Mouse (Mus musculus): ENCODE data around the gene Cstf1. TPM values are rescaled to one million over a fixed set of nuclear protein-coding genes. Genes with fewer than 3 reads are reported as not detected.

The Cstf1 gene
- polyA plus RNA-seq, 1 experiment from 2014 or later = 44.9 TPM

DNA sequence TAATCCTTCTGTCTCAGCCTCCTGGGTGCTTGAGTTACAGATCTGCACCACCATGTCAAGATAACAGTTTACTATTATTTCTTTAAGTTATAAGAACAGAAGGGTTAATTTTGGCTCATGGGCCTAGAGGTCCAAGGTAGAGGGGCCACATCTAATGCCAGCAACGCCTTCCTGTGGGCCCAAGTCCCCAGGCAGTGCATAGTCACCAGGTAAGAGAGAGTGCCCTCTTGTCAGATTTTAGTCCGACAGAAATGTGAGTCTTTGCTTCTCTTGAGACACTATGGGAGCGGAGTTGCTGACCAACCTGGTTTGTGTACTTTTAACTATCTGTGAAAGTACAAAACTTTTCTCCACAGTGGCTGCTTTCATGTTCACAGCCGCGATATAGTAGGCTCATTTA lies 25.8 kb upstream of the Cstf1 start:
- Histone ChIP-seq H3K36me3 (ENCODE audit: control insufficient read depth, insufficient read depth, low read length) (no peaks in the 10 kb centered on the region), H3K4me3 (ENCODE audit: low read depth, low read length) (no peak overlapping the region), H3K9ac (ENCODE audit: low read depth, low read length) (no peak overlapping the region), H3K27ac (ENCODE audit: low read depth, low read length) (no peak overlapping the region), H3K9me3 (ENCODE audit: control insufficient read depth, low read length) (no peaks in the 10 kb centered on the region), H3K27me3 (ENCODE audit: control insufficient read depth, insufficient read depth, low read length) (no peaks in the 10 kb centered on the region), H3K4me1 (replicated peaks; ENCODE audit: control insufficient read depth, insufficient read depth, low read length) (0 out of 2 replicates have a peak, but pooled peaks cover 2% of the 10 kb centered on the region), H3K4me2 (replicated peaks; ENCODE audit: low read depth, low read length) (peak overlapping the region; percentile 97)
- DNase-seq (ENCODE audit: low spot score) = no peak
- 39% methylated on average over 5 of the region's 5 CpGs for WGBS
- peak; percentile 1; the same call in 1 of the 2 replicates for ATAC-seq (ENCODE audit: low FRiP score)

DNA sequence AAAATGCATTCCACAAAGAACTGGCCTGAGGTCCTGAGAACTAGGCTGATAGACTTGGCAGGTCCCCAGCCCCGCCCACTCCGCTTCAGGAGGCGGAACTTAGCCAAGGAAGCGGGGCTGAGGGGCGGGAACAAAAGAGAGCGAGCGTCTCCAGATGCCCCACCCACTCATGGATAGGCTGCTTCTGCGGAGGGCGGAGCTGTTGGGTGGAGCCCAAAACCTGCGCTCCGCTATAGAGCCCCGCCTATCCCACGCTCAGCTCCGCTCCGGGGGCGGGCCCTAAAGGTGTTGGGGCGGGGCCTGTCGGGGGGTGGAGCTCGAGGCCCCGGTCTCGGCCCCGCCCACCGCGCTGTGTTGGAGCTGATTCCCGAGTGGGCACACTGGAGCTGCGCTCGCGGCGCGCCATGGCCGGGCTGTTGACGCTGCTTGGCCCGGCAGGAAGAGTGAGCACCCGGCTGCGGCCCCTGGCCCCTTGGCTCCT lies 25.2 kb upstream of the Cstf1 start, which contains the start of gene Fam210b:
Fam210b (plus strand) TSS at position 308 of the 481 bp plus-strand sequence.
- no peaks in the 10 kb centered on the region for H3K27me3 ChIP-seq (ENCODE audit: control insufficient read depth, insufficient read depth, low read length)
- DNase-seq (ENCODE audit: low spot score) = peak; percentile 98
- peak within 1 kb of the TSS; percentile 66 for H3K4me3 ChIP-seq (ENCODE audit: low read depth, low read length)
- H3K27ac ChIP-seq (ENCODE audit: low read depth, low read length) = 0 out of 2 replicates have a peak within 1 kb of the TSS, but pooled peaks have one; percentile 24
- no peaks in the 10 kb centered on the region for H3K36me3 ChIP-seq (ENCODE audit: control insufficient read depth, insufficient read depth, low read length)
- H3K9ac ChIP-seq (ENCODE audit: low read depth, low read length) = peak within 1 kb of the TSS; percentile 78
- ATAC-seq (ENCODE audit: low FRiP score) = peak; percentile 96
- H3K9me3 ChIP-seq (ENCODE audit: control insufficient read depth, low read length) = no peaks in the 10 kb centered on the region
- WGBS = 2% methylated on average over 35 of the region's 35 CpGs
- H3K4me1 ChIP-seq (replicated peaks; ENCODE audit: control insufficient read depth, insufficient read depth, low read length) = 0 out of 2 replicates have a peak, but pooled peaks cover 2% of the 10 kb centered on the region
- peak within 1 kb of the TSS; percentile 97 for H3K4me2 ChIP-seq (replicated peaks; ENCODE audit: low read depth, low read length)

DNA sequence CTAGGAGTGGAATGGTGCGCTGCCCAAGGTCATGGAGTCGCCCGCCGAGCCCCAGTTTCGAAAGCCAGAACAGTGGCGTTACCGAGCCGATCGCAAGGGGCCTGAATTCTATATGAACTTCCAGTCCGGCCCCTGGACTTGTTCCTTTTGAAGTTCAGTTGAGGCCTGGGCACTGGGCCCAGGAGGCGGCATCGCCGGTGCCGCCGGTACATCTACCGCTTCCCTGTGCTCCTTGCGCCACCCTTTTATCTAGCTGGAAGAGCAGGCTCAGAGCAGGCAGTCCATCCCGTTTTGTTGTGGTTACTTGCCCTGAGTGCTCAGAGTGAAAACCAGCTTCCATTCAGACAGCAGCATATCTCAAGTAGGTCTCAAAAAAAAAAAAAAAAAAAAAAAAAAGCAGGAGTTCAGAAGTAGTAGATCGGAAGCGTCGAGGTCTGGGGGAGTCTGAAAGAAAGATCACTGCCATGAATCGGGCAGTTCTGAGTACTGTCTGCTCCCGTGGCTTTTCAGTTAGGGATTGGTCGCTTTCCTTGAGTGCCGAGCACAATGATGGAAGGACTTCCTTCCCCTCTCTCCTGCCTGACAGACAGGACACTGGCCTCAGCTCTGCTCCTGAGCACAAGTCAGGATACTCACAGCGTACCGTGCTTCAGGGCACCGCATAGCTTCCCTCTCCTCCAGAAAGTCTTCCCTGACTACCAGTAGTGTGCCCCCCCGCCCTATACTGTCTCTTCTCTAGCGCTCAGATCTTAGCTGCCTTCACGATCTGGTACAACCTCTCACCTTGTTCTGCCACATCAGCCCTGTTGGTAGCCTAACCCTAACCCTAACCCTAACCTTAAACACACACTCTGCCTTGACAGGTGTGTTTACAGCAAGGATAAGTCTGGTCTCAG lies 24.2 kb upstream of the Cstf1 start:
- WGBS = 10% methylated on average over 31 of the region's 31 CpGs
- Histone ChIP-seq H3K9me3 (ENCODE audit: control insufficient read depth, low read length) (no peaks in the 10 kb centered on the region), H3K9ac (ENCODE audit: low read depth, low read length) (peak overlapping the region; percentile 78), H3K27ac (ENCODE audit: low read depth, low read length) (0 out of 2 replicates have a peak overlapping the region, but pooled peaks have one; percentile 14), H3K4me2 (replicated peaks; ENCODE audit: low read depth, low read length) (peak overlapping the region; percentile 97), H3K4me1 (replicated peaks; ENCODE audit: control insufficient read depth, insufficient read depth, low read length) (0 out of 2 replicates have a peak, but pooled peaks cover 2% of the 10 kb centered on the region), H3K27me3 (ENCODE audit: control insufficient read depth, insufficient read depth, low read length) (no peaks in the 10 kb centered on the region), H3K36me3 (ENCODE audit: control insufficient read depth, insufficient read depth, low read length) (no peaks in the 10 kb centered on the region), H3K4me3 (ENCODE audit: low read depth, low read length) (peak overlapping the region; percentile 66)
- DNase-seq (ENCODE audit: low spot score) (peak; percentile 45), ATAC-seq (ENCODE audit: low FRiP score) (no peak; the same call in none of the 2 replicates)

- WGBS = 64% methylated on average over 8 of the region's 8 CpGs
- H3K4me2 ChIP-seq (replicated peaks; ENCODE audit: low read depth, low read length) = peak overlapping the region; percentile 97
Measured at GRCm38 (mm10) chr2:172346933-172347611, 23.4 kb upstream of the Cstf1 start.

DNA sequence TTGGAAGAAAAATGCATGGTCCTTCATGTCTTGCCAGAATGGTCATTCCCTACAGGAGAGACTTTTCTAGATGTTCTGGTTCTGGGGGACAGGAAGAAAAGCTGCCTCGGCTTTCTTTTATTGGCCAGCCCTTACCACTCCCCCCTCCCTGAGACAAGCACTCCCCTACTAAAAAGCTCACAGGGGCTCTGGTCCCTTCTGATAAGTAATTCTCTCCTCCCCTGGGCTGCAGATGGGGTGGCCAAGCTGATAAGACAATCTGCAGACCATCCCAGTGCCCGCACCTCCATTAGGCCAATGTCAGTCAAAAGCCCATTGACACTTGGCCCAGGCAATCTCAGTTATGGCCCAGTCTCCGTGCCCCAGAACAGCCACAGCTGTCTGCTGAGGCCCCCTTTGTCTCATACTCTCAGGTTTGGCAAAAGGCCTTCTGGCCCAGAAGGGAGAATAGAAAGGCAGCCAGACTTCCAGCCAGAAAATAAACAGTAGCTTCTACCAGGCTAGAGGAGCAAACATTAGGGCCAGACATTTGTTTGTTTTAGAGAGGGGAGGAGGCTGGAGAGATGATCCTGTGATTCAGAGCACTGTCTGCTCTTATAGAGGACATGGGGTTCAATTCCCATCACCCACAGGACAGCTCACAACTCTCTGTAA lies 22.1 kb upstream of the Cstf1 start:
- Histone ChIP-seq H3K27me3 (ENCODE audit: control insufficient read depth, insufficient read depth, low read length) (no peaks in the 10 kb centered on the region), H3K9me3 (ENCODE audit: control insufficient read depth, low read length) (no peaks in the 10 kb centered on the region), H3K4me1 (replicated peaks; ENCODE audit: control insufficient read depth, insufficient read depth, low read length) (0 out of 2 replicates have a peak, but pooled peaks cover 2% of the 10 kb centered on the region), H3K36me3 (ENCODE audit: control insufficient read depth, insufficient read depth, low read length) (no peaks in the 10 kb centered on the region), H3K27ac (ENCODE audit: low read depth, low read length) (peak overlapping the region; percentile 63; the same call in 1 of the 2 replicates), H3K4me3 (ENCODE audit: low read depth, low read length) (no peak overlapping the region), H3K4me2 (replicated peaks; ENCODE audit: low read depth, low read length) (no peak overlapping the region), H3K9ac (ENCODE audit: low read depth, low read length) (no peak overlapping the region)
- 68% methylated on average over 3 of the region's 3 CpGs for WGBS
- ATAC-seq (ENCODE audit: low FRiP score) (no peak), DNase-seq (ENCODE audit: low spot score) (no peak)

More at GRCm38 (mm10) chr2:172346933-172347611, 23.4 kb upstream of the Cstf1 start:
- H3K36me3 ChIP-seq (ENCODE audit: control insufficient read depth, insufficient read depth, low read length) = no peaks in the 10 kb centered on the region
- 0 out of 2 replicates have a peak overlapping the region, but pooled peaks have one; percentile 14 for H3K27ac ChIP-seq (ENCODE audit: low read depth, low read length)
- ATAC-seq (ENCODE audit: low FRiP score) (no peak), DNase-seq (ENCODE audit: low spot score) (no peak)
- H3K27me3 ChIP-seq (ENCODE audit: control insufficient read depth, insufficient read depth, low read length) = no peaks in the 10 kb centered on the region
- H3K9me3 ChIP-seq (ENCODE audit: control insufficient read depth, low read length) = no peaks in the 10 kb centered on the region
- peak overlapping the region; percentile 66 for H3K4me3 ChIP-seq (ENCODE audit: low read depth, low read length)
- H3K4me1 ChIP-seq (replicated peaks; ENCODE audit: control insufficient read depth, insufficient read depth, low read length) = 0 out of 2 replicates have a peak, but pooled peaks cover 2% of the 10 kb centered on the region
- H3K9ac ChIP-seq (ENCODE audit: low read depth, low read length) = no peak overlapping the region; the same call in 1 of the 2 replicates

GRCm38 (mm10) chr2:172349776-172350175 lies 20.7 kb upstream of the Cstf1 start:
- H3K9ac ChIP-seq (ENCODE audit: low read depth, low read length) = no peak overlapping the region
- no peak overlapping the region for H3K27ac ChIP-seq (ENCODE audit: low read depth, low read length)
- H3K27me3 ChIP-seq (ENCODE audit: control insufficient read depth, insufficient read depth, low read length) = no peaks in the 10 kb centered on the region
- DNase-seq (ENCODE audit: low spot score) = no peak
- no peak for ATAC-seq (ENCODE audit: low FRiP score)
- no peaks in the 10 kb centered on the region for H3K36me3 ChIP-seq (ENCODE audit: control insufficient read depth, insufficient read depth, low read length)
- no peak overlapping the region for H3K4me2 ChIP-seq (replicated peaks; ENCODE audit: low read depth, low read length)
- no peak overlapping the region for H3K4me3 ChIP-seq (ENCODE audit: low read depth, low read length)
- H3K9me3 ChIP-seq (ENCODE audit: control insufficient read depth, low read length) = no peaks in the 10 kb centered on the region
- H3K4me1 ChIP-seq (replicated peaks; ENCODE audit: control insufficient read depth, insufficient read depth, low read length) = 0 out of 2 replicates have a peak, but pooled peaks cover 2% of the 10 kb centered on the region
- 79% methylated on average over 14 of the region's 14 CpGs for WGBS

- no peak overlapping the region for H3K27ac ChIP-seq (ENCODE audit: low read depth, low read length)
- no peak overlapping the region for H3K4me3 ChIP-seq (ENCODE audit: low read depth, low read length)
- WGBS = 75% methylated on average over 8 of the region's 8 CpGs
- no peaks in the 10 kb centered on the region for H3K9me3 ChIP-seq (ENCODE audit: control insufficient read depth, low read length)
- H3K27me3 ChIP-seq (ENCODE audit: control insufficient read depth, insufficient read depth, low read length) = no peaks in the 10 kb centered on the region
- H3K36me3 ChIP-seq (ENCODE audit: control insufficient read depth, insufficient read depth, low read length) = no peaks in the 10 kb centered on the region
- ATAC-seq (ENCODE audit: low FRiP score) (no peak), DNase-seq (ENCODE audit: low spot score) (no peak)
- 0 out of 2 replicates have a peak, but pooled peaks cover 2% of the 10 kb centered on the region for H3K4me1 ChIP-seq (replicated peaks; ENCODE audit: control insufficient read depth, insufficient read depth, low read length)
- H3K4me2 ChIP-seq (replicated peaks; ENCODE audit: low read depth, low read length) = no peak overlapping the region
- no peak overlapping the region for H3K9ac ChIP-seq (ENCODE audit: low read depth, low read length)
Measured at GRCm38 (mm10) chr2:172350773-172351172, 19.7 kb upstream of the Cstf1 start.

DNA sequence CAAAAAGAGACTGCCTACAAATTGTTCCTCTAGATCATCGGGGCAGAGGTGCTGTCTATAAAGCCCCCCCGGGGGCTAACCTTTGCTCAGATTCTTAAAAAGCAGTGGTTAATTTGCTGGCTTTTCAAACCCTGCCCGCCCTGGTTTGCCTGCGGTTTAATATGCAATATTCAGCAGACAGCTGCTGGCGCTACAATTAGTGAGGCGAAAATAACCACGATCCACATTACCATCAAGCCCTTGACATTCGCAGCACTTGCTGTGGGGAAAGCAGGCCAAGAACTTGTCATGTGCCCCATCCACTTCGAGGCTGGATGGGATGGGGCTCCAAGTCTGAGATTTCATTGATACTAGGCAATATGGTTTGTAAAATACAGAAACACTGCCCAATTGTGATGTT lies 17.3 kb upstream of the Cstf1 start:
- peaks cover 2% of the 10 kb centered on the region for H3K36me3 ChIP-seq (ENCODE audit: control insufficient read depth, insufficient read depth, low read length)
- 77% methylated on average over 9 of the region's 9 CpGs for WGBS
- no peak overlapping the region for H3K4me3 ChIP-seq (ENCODE audit: low read depth, low read length)
- no peak for DNase-seq (ENCODE audit: low spot score)
- no peak overlapping the region for H3K9ac ChIP-seq (ENCODE audit: low read depth, low read length)
- no peak overlapping the region for H3K27ac ChIP-seq (ENCODE audit: low read depth, low read length)
- no peak for ATAC-seq (ENCODE audit: low FRiP score)
- no peaks in the 10 kb centered on the region for H3K27me3 ChIP-seq (ENCODE audit: control insufficient read depth, insufficient read depth, low read length)
- no peak overlapping the region for H3K4me2 ChIP-seq (replicated peaks; ENCODE audit: low read depth, low read length)
- H3K4me1 ChIP-seq (replicated peaks; ENCODE audit: control insufficient read depth, insufficient read depth, low read length) = no peaks in the 10 kb centered on the region
- H3K9me3 ChIP-seq (ENCODE audit: control insufficient read depth, low read length) = no peaks in the 10 kb centered on the region

Measured in hindbrain, embryonic 11.5 days (tissue).